Mouse (Mus musculus): ENCODE results near the gene Sptb. TPM values are rescaled to one million over a fixed set of nuclear protein-coding genes. Genes with fewer than 3 reads are reported as not detected.

Sptb gene
- polyA plus RNA-seq, 1 experiment from 2014 or later, result 2.4 TPM

DNA sequence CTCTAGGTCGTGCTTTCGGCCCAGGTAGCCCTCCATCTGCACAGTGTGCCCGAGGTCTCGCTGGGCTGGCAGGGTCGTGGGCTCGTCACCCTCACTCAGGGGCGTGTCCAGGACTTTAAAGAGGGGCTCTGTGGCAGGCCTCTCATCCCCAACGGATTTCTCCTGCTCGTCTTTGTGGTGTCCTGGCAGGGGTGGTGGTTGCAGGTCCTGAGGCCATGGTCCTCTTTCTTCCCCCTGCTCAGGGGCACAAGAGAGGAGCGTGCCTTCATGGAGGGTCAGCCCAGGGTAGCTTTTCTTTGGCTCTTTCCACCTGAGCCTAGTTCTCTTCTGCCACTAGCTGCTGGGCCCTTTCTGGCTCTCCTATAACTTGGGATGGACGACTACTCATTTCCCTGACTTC lies 123.0 kb downstream of the Sptb start:
- 69% methylated on average over 11 of the region's 11 CpGs for WGBS
- Histone ChIP-seq H3K4me3 (ENCODE audit: low read depth, low read length) (no peak overlapping the region), H3K36me3 (replicated peaks; ENCODE audit: control insufficient read depth, insufficient read depth, low read depth, low read length) (no peaks in the 10 kb centered on the region), H3K4me1 (ENCODE audit: control insufficient read depth, insufficient read depth, low read length) (no peaks in the 10 kb centered on the region), H3K9ac (replicated peaks; ENCODE audit: low read length) (no peak overlapping the region), H3K27ac (replicated peaks; ENCODE audit: low read depth, low read length) (no peak overlapping the region), H3K27me3 (ENCODE audit: control insufficient read depth, insufficient read depth, low read length) (no peaks in the 10 kb centered on the region), H3K9me3 (replicated peaks; ENCODE audit: control insufficient read depth, low read length) (no peaks in the 10 kb centered on the region), H3K4me2 (ENCODE audit: low read depth, low read length) (no peak overlapping the region)
- ATAC-seq (replicated peaks; ENCODE audit: insufficient number of reproducible peaks, low FRiP score, low TSS enrichment, low read depth) (no peak), DNase-seq (ENCODE audit: low spot score) (no peak)

DNA sequence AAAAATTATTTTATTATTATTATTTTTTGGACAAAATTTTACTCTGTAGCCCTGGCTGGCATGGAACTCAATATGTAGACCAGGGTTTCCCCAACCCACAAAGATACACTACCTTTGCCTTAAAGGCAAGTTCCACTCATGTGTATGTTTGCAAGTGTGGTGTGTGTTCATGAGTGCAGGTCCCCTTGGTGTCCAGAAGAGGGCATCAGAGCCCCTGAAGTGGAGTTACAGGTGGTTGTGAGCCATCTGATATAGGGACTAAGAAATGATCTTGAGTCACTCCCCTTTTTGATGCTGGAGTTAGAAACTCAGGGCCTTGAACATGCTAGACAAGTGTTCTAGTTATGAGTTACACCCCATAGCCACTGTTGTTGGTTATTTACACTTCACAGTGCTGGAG lies 125.3 kb downstream of the Sptb start:
- ATAC-seq (replicated peaks; ENCODE audit: insufficient number of reproducible peaks, low FRiP score, low TSS enrichment, low read depth) (no peak), DNase-seq (ENCODE audit: low spot score) (no peak)
- Histone ChIP-seq H3K9me3 (replicated peaks; ENCODE audit: control insufficient read depth, low read length) (no peaks in the 10 kb centered on the region), H3K4me2 (ENCODE audit: low read depth, low read length) (no peak overlapping the region), H3K4me3 (ENCODE audit: low read depth, low read length) (no peak overlapping the region), H3K9ac (replicated peaks; ENCODE audit: low read length) (no peak overlapping the region), H3K27ac (replicated peaks; ENCODE audit: low read depth, low read length) (no peak overlapping the region), H3K27me3 (ENCODE audit: control insufficient read depth, insufficient read depth, low read length) (no peaks in the 10 kb centered on the region), H3K4me1 (ENCODE audit: control insufficient read depth, insufficient read depth, low read length) (no peaks in the 10 kb centered on the region), H3K36me3 (replicated peaks; ENCODE audit: control insufficient read depth, insufficient read depth, low read depth, low read length) (no peaks in the 10 kb centered on the region)

DNA sequence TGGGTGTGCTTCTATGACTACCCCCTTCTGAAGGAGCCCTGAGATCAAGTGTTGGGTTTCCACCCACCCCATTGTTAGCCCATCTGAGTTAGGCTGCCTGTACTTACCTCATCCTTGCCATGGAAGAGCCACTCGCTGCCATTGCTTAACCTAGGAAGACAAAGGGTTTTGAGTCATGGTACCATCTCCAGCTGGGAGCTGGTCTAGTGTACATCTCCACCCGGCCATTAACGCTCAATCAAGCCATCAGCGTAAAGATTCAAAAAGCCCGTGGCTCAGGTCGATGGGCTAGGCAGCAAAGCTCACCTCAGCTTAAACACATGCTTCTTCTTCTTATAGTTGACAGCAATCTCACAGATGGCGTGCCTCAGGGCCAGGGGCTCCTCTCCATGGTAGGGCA lies 126.9 kb downstream of the Sptb start:
- Histone ChIP-seq H3K27ac (replicated peaks; ENCODE audit: low read depth, low read length) (no peak overlapping the region), H3K27me3 (ENCODE audit: control insufficient read depth, insufficient read depth, low read length) (no peaks in the 10 kb centered on the region), H3K4me3 (ENCODE audit: low read depth, low read length) (no peak overlapping the region), H3K9ac (replicated peaks; ENCODE audit: low read length) (no peak overlapping the region), H3K4me2 (ENCODE audit: low read depth, low read length) (no peak overlapping the region), H3K9me3 (replicated peaks; ENCODE audit: control insufficient read depth, low read length) (no peaks in the 10 kb centered on the region), H3K36me3 (replicated peaks; ENCODE audit: control insufficient read depth, insufficient read depth, low read depth, low read length) (no peaks in the 10 kb centered on the region), H3K4me1 (ENCODE audit: control insufficient read depth, insufficient read depth, low read length) (no peaks in the 10 kb centered on the region)
- no peak for DNase-seq (ENCODE audit: low spot score)
- ATAC-seq (replicated peaks; ENCODE audit: insufficient number of reproducible peaks, low FRiP score, low TSS enrichment, low read depth), result no peak
- WGBS, result 91% methylated on average over 7 of the region's 7 CpGs

DNA sequence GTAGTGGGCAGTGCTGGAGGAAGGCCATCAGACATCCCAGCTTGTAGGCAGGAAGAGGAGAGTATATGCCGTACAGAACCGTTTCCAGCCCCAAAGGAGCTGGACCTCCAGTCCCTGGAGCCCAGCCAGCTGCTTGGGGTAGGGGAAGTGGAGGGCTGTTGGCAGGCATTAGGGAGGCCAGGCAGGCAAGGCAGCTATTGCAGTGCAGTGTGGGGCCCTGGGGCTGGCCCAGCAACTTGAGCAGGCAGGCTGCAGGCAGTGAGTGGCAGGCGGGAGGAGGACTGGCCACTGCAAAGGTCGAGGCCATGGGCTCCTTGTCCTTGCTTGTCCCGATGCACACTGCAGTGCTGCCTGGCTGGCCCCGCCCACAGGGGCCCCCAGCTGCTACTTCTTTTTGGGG lies 127.5 kb downstream of the Sptb start:
- Histone ChIP-seq H3K4me1 (ENCODE audit: control insufficient read depth, insufficient read depth, low read length) (no peaks in the 10 kb centered on the region), H3K4me3 (ENCODE audit: low read depth, low read length) (no peak overlapping the region), H3K9ac (replicated peaks; ENCODE audit: low read length) (no peak overlapping the region), H3K4me2 (ENCODE audit: low read depth, low read length) (no peak overlapping the region), H3K9me3 (replicated peaks; ENCODE audit: control insufficient read depth, low read length) (no peaks in the 10 kb centered on the region), H3K27ac (replicated peaks; ENCODE audit: low read depth, low read length) (no peak overlapping the region), H3K27me3 (ENCODE audit: control insufficient read depth, insufficient read depth, low read length) (no peaks in the 10 kb centered on the region), H3K36me3 (replicated peaks; ENCODE audit: control insufficient read depth, insufficient read depth, low read depth, low read length) (no peaks in the 10 kb centered on the region)
- no peak; the same call in 1 of the 2 replicates for ATAC-seq (replicated peaks; ENCODE audit: insufficient number of reproducible peaks, low FRiP score, low TSS enrichment, low read depth)
- no peak for DNase-seq (ENCODE audit: low spot score)
- 23% methylated on average over 6 of the region's 6 CpGs for WGBS

DNA sequence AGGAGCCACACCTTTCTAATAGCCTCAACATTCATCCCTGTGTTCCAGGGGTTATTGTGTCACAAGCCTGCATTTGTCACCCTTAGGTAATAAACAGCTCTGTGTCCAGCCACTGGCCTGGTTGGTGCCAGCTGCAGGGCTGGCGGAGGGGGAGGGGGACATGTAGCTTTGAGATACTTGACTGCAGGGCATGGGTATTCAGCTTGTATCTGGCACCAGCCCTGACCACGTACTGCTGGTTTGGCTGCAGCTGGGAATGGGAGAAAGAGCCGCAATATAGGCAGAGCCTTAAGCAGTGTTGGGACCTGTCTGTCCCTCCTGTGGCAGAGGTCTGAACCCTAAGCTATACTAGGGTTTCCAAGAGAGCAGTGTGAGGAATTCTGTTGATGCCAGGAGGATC lies 128.2 kb downstream of the Sptb start:
- H3K4me1 ChIP-seq (ENCODE audit: control insufficient read depth, insufficient read depth, low read length), result no peaks in the 10 kb centered on the region
- H3K36me3 ChIP-seq (replicated peaks; ENCODE audit: control insufficient read depth, insufficient read depth, low read depth, low read length), result no peaks in the 10 kb centered on the region
- ATAC-seq (replicated peaks; ENCODE audit: insufficient number of reproducible peaks, low FRiP score, low TSS enrichment, low read depth) (no peak), DNase-seq (ENCODE audit: low spot score) (no peak)
- no peak overlapping the region for H3K27ac ChIP-seq (replicated peaks; ENCODE audit: low read depth, low read length)
- no peak overlapping the region for H3K4me2 ChIP-seq (ENCODE audit: low read depth, low read length)
- no peak overlapping the region for H3K4me3 ChIP-seq (ENCODE audit: low read depth, low read length)
- WGBS, result 73% methylated on average over 3 of the region's 3 CpGs
- no peaks in the 10 kb centered on the region for H3K27me3 ChIP-seq (ENCODE audit: control insufficient read depth, insufficient read depth, low read length)
- no peak overlapping the region for H3K9ac ChIP-seq (replicated peaks; ENCODE audit: low read length)
- H3K9me3 ChIP-seq (replicated peaks; ENCODE audit: control insufficient read depth, low read length), result no peaks in the 10 kb centered on the region

DNA sequence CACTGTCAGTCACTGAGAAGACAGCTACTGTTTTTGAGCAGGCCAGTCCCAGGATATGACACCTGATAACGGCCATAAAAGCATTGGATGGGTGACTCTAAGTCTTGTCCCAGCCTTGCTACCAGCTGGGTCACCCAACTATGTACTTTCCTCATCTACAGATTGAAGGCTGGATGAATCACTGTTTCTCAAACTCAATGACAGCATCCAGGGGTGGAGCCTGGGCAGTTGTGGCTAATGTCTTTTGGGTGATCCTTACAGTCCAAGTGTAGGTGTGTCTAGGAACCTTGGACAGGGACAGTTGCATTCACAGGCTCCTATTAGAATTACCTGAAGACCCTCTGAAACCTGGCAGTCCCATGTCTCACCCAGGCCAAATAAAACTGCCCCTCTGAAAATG lies 130.5 kb downstream of the Sptb start:
- Histone ChIP-seq H3K36me3 (replicated peaks; ENCODE audit: control insufficient read depth, insufficient read depth, low read depth, low read length) (no peaks in the 10 kb centered on the region), H3K27me3 (ENCODE audit: control insufficient read depth, insufficient read depth, low read length) (no peaks in the 10 kb centered on the region), H3K4me3 (ENCODE audit: low read depth, low read length) (no peak overlapping the region), H3K27ac (replicated peaks; ENCODE audit: low read depth, low read length) (no peak overlapping the region), H3K9me3 (replicated peaks; ENCODE audit: control insufficient read depth, low read length) (no peaks in the 10 kb centered on the region), H3K9ac (replicated peaks; ENCODE audit: low read length) (no peak overlapping the region), H3K4me2 (ENCODE audit: low read depth, low read length) (no peak overlapping the region), H3K4me1 (ENCODE audit: control insufficient read depth, insufficient read depth, low read length) (no peaks in the 10 kb centered on the region)
- no peak for DNase-seq (ENCODE audit: low spot score)
- WGBS, result 71% methylated on average over 1 of the region's 1 CpGs
- ATAC-seq (replicated peaks; ENCODE audit: insufficient number of reproducible peaks, low FRiP score, low TSS enrichment, low read depth), result no peak

DNA sequence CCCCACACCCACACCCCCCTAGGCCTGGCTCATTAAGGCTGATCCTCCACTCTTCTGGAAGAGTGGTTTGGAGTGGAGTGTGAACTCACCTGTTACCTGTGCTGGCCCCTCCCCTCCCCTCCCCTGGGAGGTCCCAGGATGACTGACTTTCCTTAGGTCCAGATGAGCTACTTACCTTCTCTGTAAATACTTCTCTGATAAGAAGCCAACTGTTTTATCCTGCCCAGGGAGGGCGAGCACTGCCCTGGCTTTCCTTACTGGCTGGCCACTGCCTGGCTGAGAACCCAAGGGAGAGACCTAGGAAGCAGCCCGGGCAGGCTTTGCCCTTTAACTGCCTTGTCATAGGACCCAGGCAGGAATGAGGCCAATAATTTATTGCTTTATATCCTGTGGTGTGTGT lies 131.9 kb downstream of the Sptb start:
- Histone ChIP-seq H3K9ac (replicated peaks; ENCODE audit: low read length) (no peak overlapping the region), H3K27ac (replicated peaks; ENCODE audit: low read depth, low read length) (no peak overlapping the region), H3K27me3 (ENCODE audit: control insufficient read depth, insufficient read depth, low read length) (no peaks in the 10 kb centered on the region), H3K9me3 (replicated peaks; ENCODE audit: control insufficient read depth, low read length) (no peaks in the 10 kb centered on the region), H3K36me3 (replicated peaks; ENCODE audit: control insufficient read depth, insufficient read depth, low read depth, low read length) (no peaks in the 10 kb centered on the region), H3K4me3 (ENCODE audit: low read depth, low read length) (no peak overlapping the region), H3K4me1 (ENCODE audit: control insufficient read depth, insufficient read depth, low read length) (no peaks in the 10 kb centered on the region), H3K4me2 (ENCODE audit: low read depth, low read length) (no peak overlapping the region)
- ATAC-seq (replicated peaks; ENCODE audit: insufficient number of reproducible peaks, low FRiP score, low TSS enrichment, low read depth) (no peak), DNase-seq (ENCODE audit: low spot score) (no peak)
- 93% methylated on average over 2 of the region's 2 CpGs for WGBS

DNA sequence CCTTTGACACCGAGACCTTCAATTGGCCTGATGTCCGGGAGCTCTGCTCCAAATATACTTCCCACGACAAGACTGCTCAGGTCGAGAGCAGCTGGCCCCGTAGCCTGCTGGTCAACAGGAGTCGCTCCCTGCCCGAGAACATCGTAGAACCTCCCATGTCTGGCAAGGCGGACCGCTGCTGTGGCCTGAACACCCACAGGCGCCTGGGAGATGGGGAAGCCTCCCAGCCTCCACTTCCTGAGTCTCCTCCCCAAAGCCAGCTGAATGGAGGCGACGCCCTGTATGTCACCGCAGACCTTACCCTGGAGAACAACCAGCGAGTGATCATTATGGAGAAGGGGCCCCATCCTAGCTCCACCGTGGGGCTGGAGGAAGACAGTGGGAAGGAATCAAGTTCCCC lies 132.5 kb downstream of the Sptb start:
- Histone ChIP-seq H3K27me3 (ENCODE audit: control insufficient read depth, insufficient read depth, low read length) (no peaks in the 10 kb centered on the region), H3K9ac (replicated peaks; ENCODE audit: low read length) (no peak overlapping the region), H3K9me3 (replicated peaks; ENCODE audit: control insufficient read depth, low read length) (no peaks in the 10 kb centered on the region), H3K4me3 (ENCODE audit: low read depth, low read length) (no peak overlapping the region), H3K27ac (replicated peaks; ENCODE audit: low read depth, low read length) (no peak overlapping the region), H3K4me2 (ENCODE audit: low read depth, low read length) (no peak overlapping the region), H3K36me3 (replicated peaks; ENCODE audit: control insufficient read depth, insufficient read depth, low read depth, low read length) (no peaks in the 10 kb centered on the region), H3K4me1 (ENCODE audit: control insufficient read depth, insufficient read depth, low read length) (no peaks in the 10 kb centered on the region)
- DNase-seq (ENCODE audit: low spot score) (no peak), ATAC-seq (replicated peaks; ENCODE audit: insufficient number of reproducible peaks, low FRiP score, low TSS enrichment, low read depth) (no peak)
- 95% methylated on average over 16 of the region's 16 CpGs for WGBS

DNA sequence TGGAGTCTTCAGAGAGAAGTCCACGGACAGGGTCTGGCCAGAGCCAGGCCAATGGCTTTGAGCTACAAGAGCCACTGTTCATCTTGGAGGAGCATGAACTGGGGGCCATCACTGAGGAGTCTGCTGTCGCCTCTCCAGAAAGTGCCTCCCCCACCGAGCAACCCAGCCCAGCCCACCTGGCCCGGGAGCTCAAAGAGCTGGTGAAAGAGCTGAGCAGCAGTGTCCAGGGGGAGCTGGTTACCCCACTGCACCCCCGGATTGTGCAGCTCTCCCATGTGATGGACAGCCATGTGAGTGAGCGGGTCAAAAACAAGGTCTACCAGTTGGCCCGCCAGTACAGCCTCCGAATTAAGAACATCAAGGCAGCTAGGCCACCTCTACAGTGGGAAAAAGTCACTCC lies 133.5 kb downstream of the Sptb start:
- no peak overlapping the region for H3K4me2 ChIP-seq (ENCODE audit: low read depth, low read length)
- WGBS, result 88% methylated on average over 8 of the region's 8 CpGs

More for the DNA sequence above, 133.5 kb downstream of the Sptb start:
- Histone ChIP-seq H3K27me3 (ENCODE audit: control insufficient read depth, insufficient read depth, low read length) (no peaks in the 10 kb centered on the region), H3K9me3 (replicated peaks; ENCODE audit: control insufficient read depth, low read length) (no peaks in the 10 kb centered on the region), H3K9ac (replicated peaks; ENCODE audit: low read length) (no peak overlapping the region), H3K4me3 (ENCODE audit: low read depth, low read length) (no peak overlapping the region), H3K36me3 (replicated peaks; ENCODE audit: control insufficient read depth, insufficient read depth, low read depth, low read length) (no peaks in the 10 kb centered on the region), H3K27ac (replicated peaks; ENCODE audit: low read depth, low read length) (no peak overlapping the region), H3K4me1 (ENCODE audit: control insufficient read depth, insufficient read depth, low read length) (no peaks in the 10 kb centered on the region)
- DNase-seq (ENCODE audit: low spot score), result no peak
- no peak for ATAC-seq (replicated peaks; ENCODE audit: insufficient number of reproducible peaks, low FRiP score, low TSS enrichment, low read depth)

Measured in embryonic facial prominence, embryonic 11.5 days (tissue).